Mouse (Mus musculus) cerebral cortex, adult 2 months (tissue): Measurements from ENCODE around the gene Fgd6.

Experiments
- WGBS: fragments of 180-500 bp; shearing (Covaris S2); methylation state at CpG from one replicate; pipeline ENCODE4 v1.1.7; 2018; 5-methylcytosine and 5-hydroxymethylcytosine counted together

Fgd6 gene

DNA sequence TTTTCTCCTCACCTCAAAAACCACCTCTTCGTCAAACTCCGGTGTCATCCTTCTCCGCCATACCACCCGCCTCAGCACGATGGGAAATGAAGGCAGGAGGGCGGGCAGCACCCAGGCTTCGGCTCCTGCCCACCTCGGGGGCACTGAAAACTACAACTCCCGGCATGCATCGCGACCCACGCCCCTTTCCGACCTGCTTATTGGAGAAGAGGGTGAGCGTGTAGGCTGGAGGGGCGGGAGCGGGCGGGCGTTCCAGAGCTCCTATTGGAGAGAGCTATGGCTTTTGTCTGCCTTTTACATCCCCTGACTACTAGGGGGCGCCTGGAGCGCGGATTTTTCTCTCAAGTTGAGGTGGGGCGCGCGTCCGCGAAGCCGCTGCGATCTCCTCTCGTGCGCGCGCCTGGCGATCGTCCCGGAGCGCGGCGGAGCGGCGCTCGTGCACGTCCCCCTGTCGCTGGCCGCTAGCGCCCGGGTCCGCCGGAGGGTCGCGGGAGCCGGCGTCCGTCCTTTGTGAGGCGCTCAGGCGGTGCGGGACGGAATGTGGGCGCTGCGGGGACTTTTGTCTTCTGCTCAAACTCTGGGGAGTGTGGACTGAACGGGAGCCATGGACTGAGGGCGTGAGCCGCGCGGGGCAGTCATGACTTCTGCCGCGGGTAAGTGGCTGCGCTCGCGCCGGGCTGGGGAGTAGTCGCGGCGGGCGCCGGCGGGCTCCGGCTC is at the start of gene Fgd6, which contains the start of gene Vezt:
Gene Fgd6, plus strand, starts transcription at position 344 of the 717 bp plus-strand sequence.
Gene Vezt, minus strand, starts transcription at position 160 of the 717 bp plus-strand sequence.
- under 1% methylated on average over 76 of the region's 77 CpGs for WGBS

DNA sequence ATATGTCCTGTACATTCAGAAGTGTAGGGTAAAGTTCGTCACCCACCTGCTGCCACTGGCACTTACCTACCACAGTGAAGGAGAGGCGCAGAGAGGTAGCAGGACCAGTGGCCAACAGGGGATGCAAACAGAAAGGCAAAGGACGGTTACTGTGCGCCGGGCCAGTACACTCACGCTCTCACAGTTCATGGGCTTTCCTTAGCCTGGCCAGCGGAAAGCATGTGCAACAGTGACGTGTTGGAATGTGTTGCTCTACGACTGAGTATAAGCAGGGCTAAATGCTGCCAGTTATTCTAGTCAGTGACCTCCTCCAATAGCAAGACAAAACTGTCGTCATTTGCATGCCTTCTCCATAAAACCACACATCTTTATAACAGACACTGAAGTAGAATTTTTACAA is 41.7 kb upstream of the Fgd6 start:
- 89% methylated on average over 10 of the region's 10 CpGs for WGBS

DNA sequence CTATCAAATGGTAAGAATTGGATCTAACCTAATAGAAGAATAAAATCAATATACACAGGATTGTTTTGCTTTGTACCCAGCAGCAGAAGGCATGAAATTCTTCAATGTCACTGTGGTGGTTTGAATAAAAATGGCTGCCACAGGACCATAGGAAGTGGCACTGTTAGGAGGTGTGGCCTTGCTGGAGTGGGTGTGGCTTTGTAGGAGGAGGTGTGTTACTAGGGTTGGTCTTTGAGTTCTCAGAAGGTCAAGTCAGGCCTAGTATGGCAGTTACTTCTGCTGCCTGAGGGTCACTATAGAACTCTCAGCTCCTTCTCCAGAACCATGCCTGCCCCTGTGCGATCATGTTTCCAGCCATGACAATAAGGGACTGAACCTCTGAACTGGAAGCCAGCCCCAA is 40.7 kb upstream of the Fgd6 start:
- 100% methylated on average over 1 of the region's 1 CpGs for WGBS

DNA sequence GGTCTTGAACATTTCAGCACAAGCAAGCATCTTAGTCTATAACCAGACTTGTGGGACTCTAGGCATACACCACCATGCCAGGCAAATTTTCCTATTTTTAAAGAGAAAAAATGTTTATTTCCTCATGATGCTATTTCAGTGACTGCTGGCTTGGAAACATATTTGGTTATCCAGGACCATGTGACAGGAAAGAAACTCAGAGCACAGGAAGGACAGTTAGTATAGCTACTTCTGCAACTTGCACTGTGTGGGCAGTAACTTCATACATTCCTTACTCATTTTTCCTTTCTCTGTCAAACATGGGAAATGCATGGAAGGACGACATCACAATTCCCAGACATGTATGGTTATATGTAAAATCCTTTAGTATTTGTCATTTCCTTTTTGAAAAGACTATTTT is 36.4 kb upstream of the Fgd6 start:
- 78% methylated on average over 1 of the region's 1 CpGs for WGBS

DNA sequence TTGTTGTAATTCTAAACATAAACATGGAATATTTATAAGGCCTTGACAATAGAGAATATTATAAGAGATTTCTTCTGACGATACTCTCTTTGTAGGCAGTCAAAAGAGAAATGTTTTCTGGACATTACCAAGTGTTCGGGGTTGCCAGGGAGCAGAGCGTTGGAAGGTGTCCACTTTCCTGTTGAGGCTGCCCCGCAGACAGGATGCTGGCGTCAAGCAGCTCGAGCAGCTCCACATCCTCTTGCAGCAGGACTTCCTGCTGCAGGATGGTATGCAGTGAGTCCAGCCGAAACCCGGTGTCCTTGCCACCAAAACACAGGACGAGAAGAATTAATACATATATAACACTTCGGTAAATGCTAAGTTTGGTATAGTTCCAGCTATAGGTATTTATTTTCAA is 35.6 kb upstream of the Fgd6 start:
- WGBS: 74% methylated on average over 10 of the region's 10 CpGs

DNA sequence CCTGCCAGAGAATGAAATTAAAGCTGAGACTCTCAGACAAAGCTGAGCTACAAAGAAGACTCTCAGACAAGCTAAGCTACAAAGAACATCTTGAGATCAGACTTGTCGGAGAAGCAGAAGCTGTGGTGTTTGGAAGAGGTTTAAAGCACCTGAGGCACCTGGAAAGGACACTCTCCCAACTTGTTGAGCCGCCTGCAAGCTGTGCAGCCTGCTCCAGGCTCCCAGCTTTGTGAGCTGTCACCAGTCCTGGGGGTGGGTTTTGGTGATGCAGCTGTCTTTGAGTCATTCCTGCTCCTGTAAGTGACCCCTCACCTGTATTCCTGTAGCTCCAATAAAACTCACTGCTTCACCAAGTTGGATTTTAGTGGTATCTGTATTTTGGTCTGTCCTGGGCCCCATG is 27.4 kb upstream of the Fgd6 start:
- WGBS: 90% methylated on average over 2 of the region's 2 CpGs

DNA sequence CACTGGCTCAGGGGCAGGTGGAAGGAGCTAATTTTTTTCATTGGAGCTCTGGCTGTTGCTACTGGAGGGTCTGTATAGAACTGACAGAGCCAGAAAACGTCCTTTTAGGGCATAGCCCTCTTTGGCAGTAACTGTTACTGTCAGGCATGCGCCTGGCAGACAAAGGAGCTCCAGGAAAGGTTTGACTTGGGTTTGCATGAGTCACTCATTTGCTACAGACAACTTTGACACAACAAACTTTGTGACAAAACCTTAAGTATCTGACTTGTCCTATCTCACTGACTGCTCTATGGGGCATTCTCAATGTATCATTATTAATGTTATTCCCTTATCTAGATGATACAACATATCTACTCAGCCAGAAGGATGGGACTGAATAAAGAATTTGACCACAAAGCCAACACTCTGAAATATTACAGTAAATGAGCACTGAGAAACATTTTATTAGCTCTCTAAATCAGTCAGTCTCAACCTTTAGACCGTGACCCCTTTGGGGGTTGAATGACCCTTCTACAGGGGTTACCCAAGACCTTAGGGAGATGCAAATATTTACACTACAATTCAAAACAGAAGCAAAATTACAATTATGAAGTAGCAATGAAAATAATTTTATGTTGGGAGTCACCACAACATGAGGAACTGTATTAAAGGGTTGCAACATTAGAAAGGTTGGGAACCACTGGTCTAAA is 25.7 kb upstream of the Fgd6 start:
- WGBS: 67% methylated on average over 3 of the region's 3 CpGs

DNA sequence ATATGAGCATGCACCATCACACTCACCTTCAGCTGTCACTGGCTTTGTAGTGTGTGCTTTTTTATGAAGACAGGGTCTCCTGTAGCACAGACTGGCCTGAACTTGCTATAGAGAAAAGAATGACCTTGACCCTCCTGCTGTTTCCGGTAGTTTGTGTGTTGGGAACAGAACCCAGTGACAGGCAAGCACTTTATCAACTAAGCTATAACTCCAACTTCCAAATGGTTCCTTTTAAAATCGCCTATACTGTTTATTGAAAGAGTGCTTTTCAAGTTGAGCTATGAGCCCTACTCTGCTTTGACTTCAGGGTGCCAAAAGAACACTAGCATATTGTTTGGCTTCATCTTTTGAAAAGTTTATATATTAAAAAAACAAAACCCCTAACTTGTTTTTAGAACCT is 24.8 kb upstream of the Fgd6 start:
- WGBS: 70% methylated on average over 2 of the region's 2 CpGs

DNA sequence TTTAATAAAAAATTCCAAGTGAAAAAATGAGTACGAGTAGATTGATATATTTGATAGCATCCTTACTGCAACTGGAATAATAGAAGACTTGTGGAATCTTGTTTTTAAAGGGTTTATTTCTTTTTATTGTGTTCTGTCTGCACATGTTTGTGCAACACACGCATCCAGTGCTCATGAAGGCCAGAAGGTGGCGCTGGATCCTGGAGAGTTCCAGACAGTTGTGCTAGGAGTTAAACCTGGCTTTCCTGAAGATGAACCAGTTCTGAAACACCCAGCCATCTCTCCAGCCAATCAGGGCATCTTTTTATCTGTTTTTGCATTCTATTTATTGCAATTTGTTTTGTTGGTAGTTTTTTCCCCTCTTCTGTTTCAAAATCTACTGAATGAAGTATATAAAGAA is 22.6 kb upstream of the Fgd6 start:
- WGBS: 50% methylated on average over 3 of the region's 3 CpGs

DNA sequence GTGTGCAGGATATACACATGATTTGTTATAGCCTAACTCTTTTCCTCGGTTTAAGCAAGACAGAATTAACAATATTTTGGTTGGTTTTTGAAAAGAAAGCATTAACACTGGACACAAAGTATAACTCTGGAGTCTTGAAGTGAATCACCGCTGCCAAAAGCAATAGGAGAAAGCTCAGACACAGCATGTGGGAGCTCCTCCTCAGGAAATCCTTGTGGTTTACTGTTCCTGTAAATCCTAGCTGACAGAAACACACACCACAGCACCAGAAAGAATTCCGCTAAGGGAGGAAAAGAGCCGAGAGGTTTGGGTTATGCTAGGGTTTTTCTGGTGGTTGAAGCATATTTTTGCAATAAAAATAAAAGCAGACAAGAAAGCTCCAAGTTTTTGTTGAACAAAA is 21.6 kb upstream of the Fgd6 start:
- 29% methylated on average over 4 of the region's 4 CpGs for WGBS

DNA sequence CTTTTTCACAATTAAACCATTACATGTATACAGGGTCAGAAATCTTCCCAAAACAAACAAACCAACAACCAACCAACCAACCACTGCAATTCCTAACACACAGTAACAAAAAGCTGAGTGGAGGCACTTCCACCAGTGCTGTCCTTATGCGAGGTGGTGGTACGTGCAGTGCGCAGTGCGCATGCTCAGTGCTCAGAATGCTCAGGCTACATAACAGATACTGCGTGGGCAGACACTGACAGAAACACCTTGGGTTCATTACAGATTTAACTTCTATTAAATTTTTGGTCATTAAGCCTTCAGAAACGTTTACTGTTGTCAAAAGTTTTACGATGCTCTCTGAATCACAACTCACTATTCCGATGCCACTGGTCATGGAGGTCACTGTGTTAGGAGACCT is 18.3 kb upstream of the Fgd6 start:
- WGBS: 88% methylated on average over 8 of the region's 8 CpGs

DNA sequence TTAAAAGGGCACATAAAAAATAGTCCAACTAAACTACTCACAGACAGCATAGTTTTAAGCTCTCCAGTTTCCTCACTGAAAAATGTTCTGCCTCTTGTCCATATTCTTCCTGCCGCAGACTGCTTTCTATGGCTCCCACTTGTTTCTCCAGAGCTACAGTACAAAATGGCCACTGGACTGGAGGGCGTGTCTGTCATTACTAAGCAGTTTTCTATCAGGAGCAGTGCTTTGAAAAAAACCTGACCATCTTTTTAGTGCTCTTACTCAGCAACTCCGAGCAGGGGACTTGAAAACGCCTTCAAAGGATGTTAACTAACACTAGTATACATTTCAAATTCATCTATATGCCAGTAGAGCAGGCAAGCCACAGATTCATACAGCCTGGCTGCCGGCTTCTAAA is 15.2 kb upstream of the Fgd6 start:
- 61% methylated on average over 5 of the region's 5 CpGs for WGBS

DNA sequence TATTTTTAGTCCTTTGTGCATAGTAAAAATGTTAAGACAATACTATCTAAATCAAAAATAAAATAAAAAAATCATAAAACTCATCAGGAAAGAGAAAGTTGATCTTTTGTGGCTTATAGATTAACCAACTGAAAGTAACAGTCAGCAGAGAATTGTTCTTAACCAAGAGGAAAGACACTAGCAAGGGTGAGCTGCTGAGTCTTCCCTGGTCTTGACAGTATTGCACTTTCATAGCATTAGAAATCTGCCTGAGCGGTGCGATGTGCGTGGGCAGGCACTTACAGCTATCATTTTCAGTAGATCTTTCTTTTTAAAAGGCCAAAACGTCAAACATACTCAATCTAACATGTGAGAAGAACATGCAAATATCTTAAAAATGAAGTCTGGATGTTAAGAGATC is 14.7 kb upstream of the Fgd6 start:
- 68% methylated on average over 4 of the region's 4 CpGs for WGBS

DNA sequence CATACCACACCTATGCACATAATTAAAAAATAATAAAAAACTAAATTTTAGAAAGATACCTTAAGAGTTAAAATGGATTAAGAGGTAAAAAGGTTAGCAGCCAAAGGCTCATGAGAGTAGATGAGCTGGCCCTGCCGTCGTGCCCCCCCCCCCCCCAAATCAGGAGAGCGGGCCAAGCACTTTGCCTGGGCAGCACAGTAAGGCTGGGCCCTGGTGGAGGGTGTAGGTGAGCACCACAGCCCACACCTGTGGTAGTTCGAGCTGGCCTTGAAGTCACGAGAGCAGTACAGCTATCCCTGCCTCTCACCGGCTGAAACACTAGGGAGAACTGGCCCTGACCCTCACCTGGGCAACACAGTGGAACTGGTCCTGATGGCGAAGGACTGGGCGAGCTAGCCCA is 10.7 kb upstream of the Fgd6 start:
- 97% methylated on average over 8 of the region's 8 CpGs for WGBS

DNA sequence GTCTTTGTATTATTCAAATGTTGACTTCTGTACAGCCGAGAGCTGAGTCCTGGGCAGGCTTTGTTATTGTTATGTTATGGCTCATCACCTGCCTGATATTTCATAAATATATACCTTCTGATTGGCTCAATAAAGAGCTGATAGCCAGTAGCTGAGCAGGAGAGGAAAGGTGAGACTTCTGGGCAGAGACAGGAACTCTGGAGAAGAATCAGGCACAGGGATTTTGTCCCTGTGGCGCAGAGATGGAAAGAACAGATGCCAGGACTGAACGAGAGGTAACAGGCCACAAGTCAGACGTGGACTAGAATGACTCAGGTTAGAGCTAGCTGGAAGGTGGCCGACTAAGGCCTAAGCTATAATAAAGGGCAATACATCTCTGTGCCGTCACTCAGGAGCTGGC is 7.3 kb upstream of the Fgd6 start:
- 85% methylated on average over 6 of the region's 6 CpGs for WGBS

DNA sequence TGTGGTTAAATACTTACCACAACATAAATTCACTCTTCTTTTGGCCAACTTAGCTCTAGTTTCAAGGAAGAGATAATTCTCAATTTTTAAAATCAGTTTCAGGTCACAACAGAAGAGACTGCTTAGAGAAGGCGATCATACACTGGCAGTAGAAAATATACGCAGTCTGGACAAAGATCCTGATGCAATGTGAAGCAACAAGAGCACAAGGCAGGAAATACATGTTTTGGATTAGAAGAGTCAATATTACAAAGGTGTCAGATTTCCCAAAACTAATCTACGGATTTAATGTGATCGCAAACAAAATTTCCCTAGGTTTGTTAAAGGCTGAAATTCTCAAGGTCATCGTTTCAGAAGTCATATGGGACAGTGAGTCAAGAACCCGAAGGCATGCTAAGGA is 4.6 kb upstream of the Fgd6 start:
- 91% methylated on average over 6 of the region's 6 CpGs for WGBS

DNA sequence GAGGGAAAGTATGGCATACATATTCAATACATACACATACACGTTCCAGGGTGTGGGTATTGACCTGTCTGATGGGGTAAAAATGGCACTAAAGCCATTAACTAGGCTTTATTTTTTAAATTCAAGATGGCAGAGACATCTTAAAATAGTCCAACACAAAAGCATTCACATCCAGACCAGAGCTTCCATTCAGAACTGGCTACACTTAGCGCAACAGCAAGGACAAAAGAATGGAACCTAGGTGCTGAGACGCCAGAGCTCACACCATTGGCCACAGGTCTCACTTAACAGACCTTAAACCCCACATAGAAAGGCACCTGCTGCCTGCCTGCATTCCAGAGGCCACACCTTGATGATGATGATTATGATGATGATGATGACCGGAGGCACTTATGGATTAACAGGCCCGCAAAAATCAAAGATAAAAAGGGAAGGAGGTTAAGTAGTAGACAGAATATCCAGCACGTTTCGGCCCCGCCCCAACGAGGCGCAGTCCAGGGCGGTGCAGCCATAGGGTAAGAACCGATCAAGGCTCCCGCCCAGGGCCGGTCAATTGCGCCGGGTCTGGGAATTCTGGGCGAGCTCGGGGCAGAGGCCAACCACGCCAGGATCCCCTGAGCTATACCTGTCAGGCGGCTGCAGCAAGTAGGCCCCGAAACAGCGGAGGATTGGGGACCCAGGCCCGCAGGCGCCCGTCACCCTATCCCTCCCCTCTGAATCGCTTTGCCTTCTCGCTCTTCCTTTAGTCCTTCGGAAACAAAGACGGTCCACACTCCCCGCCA is 734 bp upstream of the Fgd6 start:
- under 1% methylated on average over 30 of the region's 30 CpGs for WGBS

DNA sequence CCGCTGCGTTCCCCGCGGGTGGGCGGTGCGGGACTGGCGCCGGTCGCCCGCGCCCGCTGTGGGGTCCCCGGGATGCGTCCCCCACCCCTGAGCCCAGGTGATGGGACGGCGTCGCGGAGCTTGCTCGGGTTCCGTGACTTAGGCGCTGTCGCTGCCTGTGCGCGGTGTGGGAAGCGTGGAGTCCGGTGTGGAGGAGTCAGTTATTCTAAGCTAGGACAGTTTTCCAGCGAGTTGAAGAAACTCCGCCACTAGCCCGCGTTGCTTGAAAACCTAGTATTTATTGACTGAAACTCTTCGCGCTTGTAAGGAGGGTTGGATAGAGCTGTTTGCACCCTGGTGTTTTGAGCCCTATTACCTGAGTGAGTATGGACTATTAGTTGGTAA is 566 bp downstream of the Fgd6 start:
- under 1% methylated on average over 31 of the region's 32 CpGs for WGBS

DNA sequence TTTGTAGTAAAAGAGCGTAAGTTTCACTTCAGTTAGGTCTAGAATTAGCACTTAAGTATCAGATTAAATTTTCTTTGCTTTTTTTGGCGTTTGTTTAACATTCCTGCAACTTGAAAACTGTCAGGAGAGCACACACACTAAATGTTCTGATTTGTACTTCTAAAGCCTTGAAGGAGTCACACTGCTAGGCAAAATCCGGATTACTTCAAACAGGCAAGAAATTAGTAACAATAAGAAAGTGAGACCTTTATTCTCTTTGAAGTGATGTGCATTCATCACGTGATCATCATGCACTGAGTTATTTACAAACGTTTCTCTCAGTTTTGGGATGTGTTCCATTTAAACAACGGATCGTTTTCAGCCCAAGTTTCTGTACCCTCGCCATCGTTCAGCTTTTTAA is 1.4 kb downstream of the Fgd6 start:
- WGBS: 32% methylated on average over 9 of the region's 9 CpGs

DNA sequence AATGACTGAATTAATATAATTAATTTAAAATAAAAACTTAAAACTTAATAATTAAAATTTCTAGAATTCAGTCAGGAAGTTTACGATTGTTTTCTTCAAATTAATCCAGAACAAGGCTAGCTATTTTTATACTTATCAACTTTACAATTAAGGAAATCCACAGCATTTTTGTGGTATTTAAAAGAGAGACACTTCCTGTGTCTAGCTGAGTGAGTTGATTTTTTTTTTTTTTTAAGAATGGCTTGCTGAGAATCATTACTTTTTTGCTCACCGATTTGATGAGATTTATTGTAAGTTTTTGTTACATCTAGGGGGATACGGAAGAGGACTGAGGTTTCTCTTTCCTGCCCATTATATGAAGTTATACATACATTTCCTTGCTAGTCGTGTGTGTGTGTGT is 1.8 kb downstream of the Fgd6 start:
- 63% methylated on average over 4 of the region's 4 CpGs for WGBS

DNA sequence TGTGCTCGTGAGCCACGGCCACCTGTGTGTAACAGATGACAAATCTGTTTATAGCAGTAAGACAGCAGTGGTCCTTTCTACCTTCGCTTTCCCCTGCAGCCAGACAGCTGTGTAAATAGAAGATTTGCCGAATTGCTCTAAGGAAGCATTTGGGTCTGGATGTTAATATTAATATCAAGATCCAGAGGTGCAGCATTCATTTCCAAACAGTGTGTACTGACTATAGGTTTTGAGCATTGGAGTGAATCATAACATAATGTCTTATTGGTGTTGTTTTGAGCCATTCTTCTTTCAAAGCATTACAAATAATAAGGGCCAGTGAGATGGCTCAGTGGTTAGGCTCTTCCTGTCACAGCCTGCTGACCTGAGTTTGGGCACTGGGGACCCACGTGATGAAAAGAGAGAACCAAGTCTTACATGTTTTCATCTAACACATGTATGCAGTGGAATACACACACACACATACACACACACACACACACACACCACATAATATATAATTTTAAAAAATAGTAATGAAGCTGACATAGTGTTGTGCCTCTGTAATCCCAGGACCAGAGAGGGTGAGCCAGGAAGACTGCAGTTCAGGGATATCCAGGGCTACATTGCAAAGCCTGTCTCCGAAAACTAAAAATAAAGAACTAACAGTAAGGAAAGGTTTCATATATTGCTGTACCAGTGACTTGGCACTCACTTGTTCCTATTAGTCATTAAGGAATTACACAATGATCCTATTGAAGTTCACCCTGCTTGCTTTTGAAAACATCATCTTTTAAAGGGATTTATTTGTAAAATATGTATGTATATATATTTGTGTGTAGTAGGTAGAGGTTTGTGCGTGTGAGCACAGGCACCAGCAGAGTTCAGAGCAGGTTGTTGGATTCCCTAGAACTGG is 2.8 kb downstream of the Fgd6 start:
- WGBS: 68% methylated on average over 7 of the region's 7 CpGs

DNA sequence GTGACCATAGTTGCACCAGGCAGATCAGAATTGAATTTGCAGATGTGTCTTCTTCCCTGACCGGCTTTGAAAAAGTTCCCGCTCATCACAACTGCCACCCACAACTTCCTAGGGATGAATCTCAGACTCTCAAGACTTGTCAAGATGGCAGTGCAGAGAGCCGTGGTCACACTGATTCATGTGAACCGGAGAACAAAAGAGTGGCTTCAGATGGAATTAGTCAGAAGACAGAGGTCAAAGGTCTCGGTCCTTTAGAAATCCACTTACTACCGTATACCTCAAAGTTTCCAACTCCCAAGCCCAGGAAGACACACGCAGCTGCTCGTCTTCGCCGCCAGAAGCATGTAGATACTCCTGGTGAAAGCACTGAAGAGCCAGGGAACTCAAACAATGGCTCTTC is 8.1 kb downstream of the Fgd6 start:
- WGBS: 75% methylated on average over 10 of the region's 10 CpGs
